ENCODE assay signal across 7 mouse cellular contexts in genomic region chr3:137918932-137919311, GRCm38 (mm10). TPM values are rescaled to one million over a fixed set of nuclear protein-coding genes. Genes with fewer than 3 reads are reported as not detected.
DNase-seq lines count a peak whose midpoint lies in the region; ATAC-seq lines count a peak whose summit lies in the region.

No protein-coding gene starts in this region.

- 10% methylated on average over 6 of the region's 6 CpGs for WGBS in lung, embryonic 16.5 days
- WGBS in limb, embryonic 11.5 days: 17% methylated on average over 6 of the region's 6 CpGs
- WGBS in neural tube, embryonic 13.5 days: 20% methylated on average over 6 of the region's 6 CpGs

- peak; percentile 37 for ATAC-seq in lung, embryonic 16.5 days (ENCODE audit: low read depth)
- peak; percentile 29; the same call in 1 of the 2 replicates for ATAC-seq in limb, embryonic 11.5 days (ENCODE audit: insufficient number of reproducible peaks, low FRiP score, low TSS enrichment, low read depth)
- peak; percentile 30 for ATAC-seq in neural tube, embryonic 13.5 days (ENCODE audit: low read depth)

- no peaks in the 10 kb centered on the region for H3K9me3 ChIP-seq in lung, embryonic 16.5 days (ENCODE audit: control insufficient read depth, low read length)
- H3K9me3 ChIP-seq in limb, embryonic 11.5 days (ENCODE audit: control insufficient read depth, low read length): no peaks in the 10 kb centered on the region
- no peaks in the 10 kb centered on the region for H3K9me3 ChIP-seq in neural tube, embryonic 13.5 days

- H3K36me3 ChIP-seq in lung, embryonic 16.5 days (ENCODE audit: control insufficient read depth, insufficient read depth, low read length): peaks cover 8% of the 10 kb centered on the region
- H3K36me3 ChIP-seq in limb, embryonic 11.5 days (ENCODE audit: control insufficient read depth, insufficient read depth, low read length): peaks cover 2% of the 10 kb centered on the region; the same call in 1 of the 2 replicates
- H3K36me3 ChIP-seq in neural tube, embryonic 13.5 days: peaks cover 22% of the 10 kb centered on the region

- no peak for DNase-seq in lung, postnatal 14 days
- DNase-seq in frontal cortex, postnatal 36 days (ENCODE audit: low spot score in 2 of 2): peak; percentile 13 to 36
- no peak for DNase-seq in limb, embryonic 11.5 days (ENCODE audit: low spot score)
- no peak for DNase-seq in gastrocnemius, adult 8-10 months (ENCODE audit: low spot score in 2 of 2)

- H3K9ac ChIP-seq in lung, embryonic 16.5 days (ENCODE audit: low read length): peak overlapping the region; percentile 84
- peak overlapping the region; percentile 47 for H3K9ac ChIP-seq in limb, embryonic 11.5 days (ENCODE audit: low read length)
- H3K9ac ChIP-seq in neural tube, embryonic 13.5 days: peak overlapping the region; percentile 94

- peak overlapping the region; percentile 86 for H3K4me3 ChIP-seq in lung, embryonic 16.5 days (ENCODE audit: low read length)
- H3K4me3 ChIP-seq in brown adipose tissue, adult 24 weeks (ENCODE audit: insufficient read depth, low read depth, low read length): peak overlapping the region; percentile 98
- peak overlapping the region; percentile 75 for H3K4me3 ChIP-seq in limb, embryonic 11.5 days (ENCODE audit: low read depth, low read length)
- peak overlapping the region; percentile 94 for H3K4me3 ChIP-seq in neural tube, embryonic 13.5 days

- peak overlapping the region; percentile 77 for H3K4me2 ChIP-seq in lung, embryonic 16.5 days (ENCODE audit: low read depth, low read length)
- H3K4me2 ChIP-seq in limb, embryonic 11.5 days (ENCODE audit: low read depth, severe bottlenecking): peak overlapping the region; percentile 68
- H3K4me2 ChIP-seq in neural tube, embryonic 13.5 days: peak overlapping the region; percentile 90

- peak overlapping the region; percentile 66 for H3K27ac ChIP-seq in lung, embryonic 16.5 days (ENCODE audit: low read length)
- H3K27ac ChIP-seq in brown adipose tissue, adult 24 weeks (replicated peaks; ENCODE audit: low read depth, low read length): peak overlapping the region; percentile 80
- no peak overlapping the region; the same call in 1 of the 2 replicates for H3K27ac ChIP-seq in limb, embryonic 11.5 days (replicated peaks; ENCODE audit: low read depth, low read length)
- H3K27ac ChIP-seq in neural tube, embryonic 13.5 days (replicated peaks): peak overlapping the region; percentile 84

- no peaks in the 10 kb centered on the region for H3K27me3 ChIP-seq in lung, embryonic 16.5 days (ENCODE audit: control insufficient read depth, insufficient read depth, low read depth, low read length)
- H3K27me3 ChIP-seq in limb, embryonic 11.5 days (ENCODE audit: control insufficient read depth, insufficient read depth, low read length): no peaks in the 10 kb centered on the region
- no peaks in the 10 kb centered on the region for H3K27me3 ChIP-seq in neural tube, embryonic 13.5 days

- peaks cover 11% of the 10 kb centered on the region for H3K4me1 ChIP-seq in lung, embryonic 16.5 days (replicated peaks; ENCODE audit: control insufficient read depth, insufficient read depth, low read length)
- no peaks in the 10 kb centered on the region for H3K4me1 ChIP-seq in brown adipose tissue, adult 24 weeks (ENCODE audit: control insufficient read depth, insufficient read depth, insufficient read length, low read length)
- H3K4me1 ChIP-seq in limb, embryonic 11.5 days (ENCODE audit: control insufficient read depth, insufficient read depth, low read length): peaks cover 4% of the 10 kb centered on the region; the same call in 1 of the 2 replicates
- H3K4me1 ChIP-seq in neural tube, embryonic 13.5 days (replicated peaks): peaks cover 27% of the 10 kb centered on the region

RNA-seq across cellular contexts. Expression of gene Lamtor3, which starts 0.6 kb away (rescaled TPM):
- 108 and 112 TPM in 2 replicates for polyA plus RNA-seq in lung, embryonic 16.5 days (2015; fragmentation: Nextera tagmentation; extraction: Ambion mirVana)
- polyA plus RNA-seq in brown adipose tissue, adult 24 weeks (2012; ENCODE audit: insufficient read depth, insufficient read length, missing spikeins): 52.1 and 57.9 TPM in 2 replicates
- 99.3 and 99.8 TPM in 2 replicates for polyA plus RNA-seq in limb, embryonic 11.5 days (2014; fragmentation: Nextera tagmentation; extraction: Ambion mirVana)
- 115 and 118 TPM in 2 replicates for polyA plus RNA-seq in neural tube, embryonic 13.5 days (2015; fragmentation: Nextera tagmentation; extraction: Ambion mirVana)
- 10 to 100 TPM; 46.7 to 51.7 (median 50.5) TPM for total RNA-seq in gastrocnemius, adult 8-10 months (2022)

RNA-seq across cellular contexts. Expression of gene Dnajb14, which starts 51.4 kb away (rescaled TPM):
- 7.4 and 9.2 TPM in 2 replicates for polyA plus RNA-seq in lung, embryonic 16.5 days (2015; fragmentation: Nextera tagmentation; extraction: Ambion mirVana)
- 14.1 and 14.4 TPM in 2 replicates for polyA plus RNA-seq in brown adipose tissue, adult 24 weeks (2012; ENCODE audit: insufficient read depth, insufficient read length, missing spikeins)
- polyA plus RNA-seq in limb, embryonic 11.5 days (2014; fragmentation: Nextera tagmentation; extraction: Ambion mirVana): 10.4 and 12.7 TPM in 2 replicates
- polyA plus RNA-seq in neural tube, embryonic 13.5 days (2015; fragmentation: Nextera tagmentation; extraction: Ambion mirVana): 12.9 and 13.0 TPM in 2 replicates
- total RNA-seq in gastrocnemius, adult 8-10 months (2022): 1 to 10 TPM; 5.1 to 9.1 (median 7.7) TPM

RNA-seq across cellular contexts. Expression of gene H2afz, which starts 54.6 kb away (rescaled TPM):
- 1,843 and 2,003 TPM in 2 replicates for polyA plus RNA-seq in lung, embryonic 16.5 days (2015; fragmentation: Nextera tagmentation; extraction: Ambion mirVana)
- 131 and 134 TPM in 2 replicates for polyA plus RNA-seq in brown adipose tissue, adult 24 weeks (2012; ENCODE audit: insufficient read depth, insufficient read length, missing spikeins)
- 3,201 and 3,406 TPM in 2 replicates for polyA plus RNA-seq in limb, embryonic 11.5 days (2014; fragmentation: Nextera tagmentation; extraction: Ambion mirVana)
- polyA plus RNA-seq in neural tube, embryonic 13.5 days (2015; fragmentation: Nextera tagmentation; extraction: Ambion mirVana): 1,003 and 1,122 TPM in 2 replicates
- 10 to 100 TPM; 70.3 to 85.0 (median 79.7) TPM for total RNA-seq in gastrocnemius, adult 8-10 months (2022)

Comparison
In these comparisons a context has a peak if more than half of its experiments do, and no peak if none do; other contexts are left out.
1. DNase-seq: peak in frontal cortex, postnatal 36 days (2 of 2); none in lung, postnatal 14 days (single experiment), limb, embryonic 11.5 days (single experiment) and gastrocnemius, adult 8-10 months (0 of 2).
2. Peak in every context shown above with its lines, with median percentiles within 50 percentile points of each other: ATAC-seq, H3K4me2 ChIP-seq, H3K4me3 ChIP-seq and H3K9ac ChIP-seq.